Mouse (Mus musculus): ENCODE measurements around the gene Trim58. TPM values are rescaled to one million over a fixed set of nuclear protein-coding genes. Genes with fewer than 3 reads are reported as not detected.

Gene Trim58
- polyA plus RNA-seq, 1 experiment from 2014 or later: 0.10 TPM

DNA sequence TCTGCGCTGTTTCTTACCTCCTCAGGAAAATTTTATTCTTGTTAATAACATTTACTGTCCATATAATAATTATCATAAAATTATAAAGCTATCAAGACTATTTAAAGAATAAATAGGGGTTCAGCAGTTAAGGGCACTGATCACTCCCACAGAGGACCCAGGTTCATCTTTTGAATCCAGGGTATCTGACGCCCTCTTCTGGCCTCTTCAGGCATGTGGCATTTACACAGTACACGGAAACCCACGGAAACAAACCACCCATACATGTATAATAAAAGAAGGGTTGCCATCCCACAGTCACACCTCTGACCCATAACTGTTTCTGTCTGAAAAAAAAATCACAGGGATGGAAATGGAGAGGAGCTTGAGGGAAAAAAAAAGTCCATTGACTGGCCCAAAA, 31.6 kb downstream of the Trim58 start:
- H3K4me3 ChIP-seq: no peak overlapping the region
- WGBS: 45% methylated on average over 4 of the region's 4 CpGs
- H3K4me2 ChIP-seq: no peak overlapping the region
- H3K9ac ChIP-seq: no peak overlapping the region
- no peaks in the 10 kb centered on the region for H3K36me3 ChIP-seq (replicated peaks)
- ATAC-seq (replicated peaks): no peak
- no peaks in the 10 kb centered on the region for H3K27me3 ChIP-seq (replicated peaks)
- no peak overlapping the region for H3K27ac ChIP-seq
- H3K4me1 ChIP-seq: no peaks in the 10 kb centered on the region
- no peaks in the 10 kb centered on the region for H3K9me3 ChIP-seq

- H3K4me3 ChIP-seq: no peak within 1 kb of the TSS
- no peak for ATAC-seq (replicated peaks)
- H3K4me2 ChIP-seq: no peak within 1 kb of the TSS
Observed at GRCm38 (mm10) chr11:58680799-58681198, 40.5 kb downstream of the Trim58 start, which contains the start of gene Olfr320. Gene Olfr320 (plus strand): TSS chr11:58681099.

GRCm38 (mm10) chr11:58698862-58699261, 58.6 kb downstream of the Trim58 start, which contains the start of gene Olfr319:
Gene Olfr319 (plus strand): TSS chr11:58699162.
- WGBS: 91% methylated on average over 3 of the region's 3 CpGs
- no peak within 1 kb of the TSS for H3K9ac ChIP-seq
- H3K4me3 ChIP-seq: no peak within 1 kb of the TSS
- no peak for ATAC-seq (replicated peaks)
- peaks cover 10% of the 10 kb centered on the region; the same call in 1 of the 2 replicates for H3K9me3 ChIP-seq
- no peaks in the 10 kb centered on the region for H3K36me3 ChIP-seq (replicated peaks)
- no peak within 1 kb of the TSS for H3K27ac ChIP-seq
- H3K4me1 ChIP-seq: no peaks in the 10 kb centered on the region
- H3K4me2 ChIP-seq: no peak within 1 kb of the TSS
- no peaks in the 10 kb centered on the region for H3K27me3 ChIP-seq (replicated peaks)

More at GRCm38 (mm10) chr11:58680799-58681198, 40.5 kb downstream of the Trim58 start, which contains the start of gene Olfr320:
- WGBS: 91% methylated on average over 1 of the region's 1 CpGs
- no peaks in the 10 kb centered on the region for H3K4me1 ChIP-seq
- no peak within 1 kb of the TSS for H3K27ac ChIP-seq
- no peaks in the 10 kb centered on the region for H3K27me3 ChIP-seq (replicated peaks)
- no peaks in the 10 kb centered on the region for H3K9me3 ChIP-seq
- no peak within 1 kb of the TSS for H3K9ac ChIP-seq
- H3K36me3 ChIP-seq (replicated peaks): no peaks in the 10 kb centered on the region

Other genes starting within 250 kb of the Trim58 start
- not detected in 2 replicates for gene 1810065E05Rik, start 219.4 kb upstream of the Trim58 start, polyA plus RNA-seq (2015; fragmentation: Nextera tagmentation; extraction: Ambion mirVana)
- not detected in 2 replicates for gene Gm12253, start 207.9 kb upstream of the Trim58 start, polyA plus RNA-seq (2015; fragmentation: Nextera tagmentation; extraction: Ambion mirVana)
- gene Lypd9, start 187.5 kb upstream of the Trim58 start, polyA plus RNA-seq (2015; fragmentation: Nextera tagmentation; extraction: Ambion mirVana): not detected in 2 replicates
- gene Olfr30, start 178.2 kb upstream of the Trim58 start, polyA plus RNA-seq (2015; fragmentation: Nextera tagmentation; extraction: Ambion mirVana): not detected in 2 replicates
- gene Olfr332, start 147.9 kb upstream of the Trim58 start, polyA plus RNA-seq (2015; fragmentation: Nextera tagmentation; extraction: Ambion mirVana): not detected in 2 replicates
- gene Olfr331, start 137.9 kb upstream of the Trim58 start, polyA plus RNA-seq (2015; fragmentation: Nextera tagmentation; extraction: Ambion mirVana): not detected in 2 replicates
- not detected in 2 replicates for gene Olfr330, start 105.6 kb upstream of the Trim58 start, polyA plus RNA-seq (2015; fragmentation: Nextera tagmentation; extraction: Ambion mirVana)
- gene Olfr329-ps, start 94.0 kb upstream of the Trim58 start, polyA plus RNA-seq (2015; fragmentation: Nextera tagmentation; extraction: Ambion mirVana): not detected in 2 replicates
- 0.06 and 0.12 TPM in 2 replicates for gene Olfr328, start 84.8 kb upstream of the Trim58 start, polyA plus RNA-seq (2015; fragmentation: Nextera tagmentation; extraction: Ambion mirVana)
- not detected in 2 replicates for gene Olfr224, start 69.9 kb upstream of the Trim58 start, polyA plus RNA-seq (2015; fragmentation: Nextera tagmentation; extraction: Ambion mirVana)
- not detected in 2 replicates for gene Olfr325, start 62.7 kb upstream of the Trim58 start, polyA plus RNA-seq (2015; fragmentation: Nextera tagmentation; extraction: Ambion mirVana)
- not detected in 2 replicates for gene Olfr324, start 45.4 kb upstream of the Trim58 start, polyA plus RNA-seq (2015; fragmentation: Nextera tagmentation; extraction: Ambion mirVana)
- not detected in 2 replicates for gene 2210407C18Rik, start 24.4 kb upstream of the Trim58 start, polyA plus RNA-seq (2015; fragmentation: Nextera tagmentation; extraction: Ambion mirVana)
- not detected in 2 replicates for gene Olfr323, start 10.0 kb upstream of the Trim58 start, polyA plus RNA-seq (2015; fragmentation: Nextera tagmentation; extraction: Ambion mirVana)
- gene Olfr322, start 18.3 kb downstream of the Trim58 start, polyA plus RNA-seq (2015; fragmentation: Nextera tagmentation; extraction: Ambion mirVana): 0.11 TPM in 1 of 2 replicates, not detected in the other
- not detected in 2 replicates for gene Olfr320, start 40.6 kb downstream of the Trim58 start, polyA plus RNA-seq (2015; fragmentation: Nextera tagmentation; extraction: Ambion mirVana)
- not detected in 2 replicates for gene Olfr319, start 58.7 kb downstream of the Trim58 start, polyA plus RNA-seq (2015; fragmentation: Nextera tagmentation; extraction: Ambion mirVana)
- gene Olfr318, start 83.5 kb downstream of the Trim58 start, polyA plus RNA-seq (2015; fragmentation: Nextera tagmentation; extraction: Ambion mirVana): not detected in 2 replicates
- gene Olfr317, start 98.7 kb downstream of the Trim58 start, polyA plus RNA-seq (2015; fragmentation: Nextera tagmentation; extraction: Ambion mirVana): 0.08 and 0.44 TPM in 2 replicates
- not detected in 2 replicates for gene Olfr316, start 112.3 kb downstream of the Trim58 start, polyA plus RNA-seq (2015; fragmentation: Nextera tagmentation; extraction: Ambion mirVana)
- not detected in 2 replicates for gene Olfr315, start 132.7 kb downstream of the Trim58 start, polyA plus RNA-seq (2015; fragmentation: Nextera tagmentation; extraction: Ambion mirVana)
- not detected in 2 replicates for gene Olfr314, start 142.5 kb downstream of the Trim58 start, polyA plus RNA-seq (2015; fragmentation: Nextera tagmentation; extraction: Ambion mirVana)
- gene Fam183b, start 161.5 kb downstream of the Trim58 start, polyA plus RNA-seq (2015; fragmentation: Nextera tagmentation; extraction: Ambion mirVana): 12.2 and 13.4 TPM in 2 replicates
- not detected in 2 replicates for gene Olfr313, start 174.5 kb downstream of the Trim58 start, polyA plus RNA-seq (2015; fragmentation: Nextera tagmentation; extraction: Ambion mirVana)
- 0.04 TPM in 1 of 2 replicates, not detected in the other for gene Olfr312, start 188.8 kb downstream of the Trim58 start, polyA plus RNA-seq (2015; fragmentation: Nextera tagmentation; extraction: Ambion mirVana)
- gene Olfr311, start 198.8 kb downstream of the Trim58 start, polyA plus RNA-seq (2015; fragmentation: Nextera tagmentation; extraction: Ambion mirVana): not detected in 2 replicates
- 24.7 and 25.4 TPM in 2 replicates for gene Gm12258, start 206.7 kb downstream of the Trim58 start, polyA plus RNA-seq (2015; fragmentation: Nextera tagmentation; extraction: Ambion mirVana)
- gene 2810021J22Rik, start 226.8 kb downstream of the Trim58 start, polyA plus RNA-seq (2015; fragmentation: Nextera tagmentation; extraction: Ambion mirVana): 14.1 and 14.2 TPM in 2 replicates

All from midbrain, embryonic 15.5 days (tissue).